Mouse (Mus musculus): ENCODE measurements around the gene Ston1. TPM values are rescaled to one million over a fixed set of nuclear protein-coding genes. Genes with fewer than 3 reads are reported as not detected.

Ston1 gene
- polyA plus RNA-seq, 1 experiment from 2014 or later, result 5.0 TPM

DNA sequence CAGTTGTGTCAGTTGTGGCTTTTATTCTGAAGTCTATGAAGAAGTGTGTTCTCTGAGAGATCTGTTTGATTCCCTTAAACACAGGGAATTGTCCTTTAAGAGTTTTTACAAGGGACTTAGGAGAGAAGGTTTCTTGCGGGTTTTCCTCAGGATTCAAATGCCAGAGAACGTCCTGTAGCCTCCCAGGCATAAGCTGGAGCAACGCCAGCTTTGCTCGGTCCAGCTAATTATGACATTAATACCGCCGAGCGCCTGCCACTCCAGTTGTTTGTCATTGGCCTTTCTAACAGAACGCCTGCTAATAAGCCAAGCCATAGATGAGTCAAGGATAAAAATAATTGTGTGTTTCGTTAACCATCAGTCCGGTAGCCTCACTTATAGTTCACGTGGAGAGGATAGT lies 90.7 kb downstream of the Ston1 start:
- ATAC-seq (replicated peaks; ENCODE audit: insufficient number of reproducible peaks, insufficient read depth, low FRiP score, low read depth), result no peak
- H3K4me1 ChIP-seq (replicated peaks), result no peaks in the 10 kb centered on the region
- H3K9ac ChIP-seq, result no peak overlapping the region
- WGBS, result 64% methylated on average over 11 of the region's 11 CpGs
- H3K4me2 ChIP-seq, result no peak overlapping the region
- H3K9me3 ChIP-seq (replicated peaks), result no peaks in the 10 kb centered on the region
- no peak overlapping the region for H3K4me3 ChIP-seq
- no peaks in the 10 kb centered on the region for H3K27me3 ChIP-seq
- H3K27ac ChIP-seq, result no peak overlapping the region
- H3K36me3 ChIP-seq, result no peaks in the 10 kb centered on the region

DNA sequence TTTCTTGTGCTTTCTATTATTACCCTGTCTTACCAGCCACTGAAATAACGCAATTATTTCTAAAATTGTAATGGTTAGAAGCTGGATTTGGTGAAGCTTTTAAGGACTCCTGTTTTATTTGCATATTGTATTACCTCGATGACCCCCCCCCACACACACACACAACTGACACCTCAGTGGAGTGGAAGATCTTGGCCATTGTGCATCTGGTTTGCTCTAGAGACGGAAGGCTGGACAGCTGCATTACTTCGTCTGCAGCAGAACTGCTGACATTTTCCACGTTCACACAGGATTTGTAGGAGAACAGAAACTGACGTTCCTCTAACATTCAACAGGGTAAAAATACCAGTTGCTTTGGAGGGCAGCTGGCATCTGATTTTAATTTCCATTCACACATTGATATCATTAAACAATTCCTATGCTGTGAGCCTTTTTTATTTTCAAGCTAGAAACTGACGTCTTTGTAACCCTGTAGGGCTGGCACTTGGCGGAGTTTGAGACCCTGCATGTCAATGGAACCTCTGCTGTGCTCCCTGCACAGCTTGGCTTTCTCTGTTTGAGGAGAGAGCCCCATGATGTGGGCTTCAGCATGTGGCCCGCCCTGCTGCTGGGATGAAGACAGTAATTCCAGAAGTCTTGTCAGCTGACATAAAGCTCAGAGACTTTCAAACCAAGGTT lies 99.3 kb downstream of the Ston1 start:
- Histone ChIP-seq H3K9me3 (replicated peaks) (no peaks in the 10 kb centered on the region), H3K4me1 (replicated peaks) (no peaks in the 10 kb centered on the region), H3K4me3 (no peak overlapping the region), H3K9ac (no peak overlapping the region), H3K27me3 (no peaks in the 10 kb centered on the region), H3K36me3 (no peaks in the 10 kb centered on the region), H3K27ac (no peak overlapping the region), H3K4me2 (no peak overlapping the region)
- no peak for ATAC-seq (replicated peaks; ENCODE audit: insufficient number of reproducible peaks, insufficient read depth, low FRiP score, low read depth)
- WGBS, result 53% methylated on average over 9 of the region's 9 CpGs

DNA sequence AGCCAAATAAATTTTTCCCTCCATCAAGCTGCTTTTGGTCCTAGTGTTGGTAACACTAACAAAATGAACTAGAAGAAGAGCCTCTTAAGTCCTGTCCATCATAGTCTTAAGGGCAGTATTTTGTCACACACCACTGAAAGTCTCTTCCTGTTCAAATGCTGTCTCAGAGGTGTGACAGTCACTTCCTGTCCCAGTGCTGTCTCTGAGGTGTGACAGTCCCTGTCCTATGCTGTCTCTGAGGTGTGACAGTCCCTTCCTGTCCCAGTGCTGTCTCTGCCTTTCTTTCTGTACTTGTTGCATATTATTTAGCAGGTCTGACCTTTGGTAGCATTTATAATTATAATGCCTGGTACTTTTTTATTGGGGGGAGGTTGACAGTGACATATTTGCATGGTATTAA lies 103.4 kb downstream of the Ston1 start:
- Histone ChIP-seq H3K36me3 (no peaks in the 10 kb centered on the region), H3K4me3 (no peak overlapping the region), H3K4me1 (replicated peaks) (no peaks in the 10 kb centered on the region), H3K9ac (no peak overlapping the region), H3K9me3 (replicated peaks) (no peaks in the 10 kb centered on the region), H3K27ac (no peak overlapping the region), H3K4me2 (no peak overlapping the region), H3K27me3 (no peaks in the 10 kb centered on the region)
- ATAC-seq (replicated peaks; ENCODE audit: insufficient number of reproducible peaks, insufficient read depth, low FRiP score, low read depth), result no peak

GRCm38 (mm10) chr17:88702345-88702744 lies 104.9 kb downstream of the Ston1 start:
- ATAC-seq (replicated peaks; ENCODE audit: insufficient number of reproducible peaks, insufficient read depth, low FRiP score, low read depth), result no peak
- Histone ChIP-seq H3K9me3 (replicated peaks) (no peaks in the 10 kb centered on the region), H3K4me1 (replicated peaks) (no peaks in the 10 kb centered on the region), H3K4me3 (no peak overlapping the region), H3K36me3 (no peaks in the 10 kb centered on the region), H3K4me2 (no peak overlapping the region), H3K27me3 (no peaks in the 10 kb centered on the region), H3K9ac (no peak overlapping the region), H3K27ac (no peak overlapping the region)
- 33% methylated on average over 6 of the region's 6 CpGs for WGBS

GRCm38 (mm10) chr17:88703112-88703511 lies 105.6 kb downstream of the Ston1 start:
- H3K27ac ChIP-seq, result no peak overlapping the region
- H3K27me3 ChIP-seq, result no peaks in the 10 kb centered on the region
- ATAC-seq (replicated peaks; ENCODE audit: insufficient number of reproducible peaks, insufficient read depth, low FRiP score, low read depth), result no peak
- WGBS, result 53% methylated on average over 4 of the region's 4 CpGs
- H3K9ac ChIP-seq, result no peak overlapping the region
- H3K4me2 ChIP-seq, result no peak overlapping the region
- H3K4me3 ChIP-seq, result no peak overlapping the region
- no peaks in the 10 kb centered on the region for H3K4me1 ChIP-seq (replicated peaks)
- H3K9me3 ChIP-seq (replicated peaks), result no peaks in the 10 kb centered on the region
- no peaks in the 10 kb centered on the region for H3K36me3 ChIP-seq

DNA sequence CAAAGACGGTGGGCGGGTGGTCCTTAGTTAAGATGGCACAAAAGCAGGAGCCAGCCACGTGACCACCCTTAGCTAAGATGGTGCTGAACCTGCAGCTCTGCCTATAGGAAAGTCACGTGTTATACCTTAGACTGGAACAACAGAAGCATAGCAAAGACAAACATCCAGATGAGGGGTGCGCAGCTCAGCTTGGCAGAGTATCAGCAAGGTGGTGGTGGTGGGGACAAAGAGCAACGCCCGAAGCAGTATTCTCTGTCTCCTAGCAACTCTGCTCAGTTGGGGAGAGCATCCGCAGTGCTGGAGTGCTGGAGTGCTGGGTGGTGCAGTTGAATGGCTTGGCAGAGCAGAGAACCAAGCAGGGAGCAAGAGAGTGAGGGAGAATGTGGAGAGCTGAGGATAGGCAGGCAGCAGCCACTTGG lies 108.8 kb downstream of the Ston1 start:
- H3K4me1 ChIP-seq (replicated peaks), result no peaks in the 10 kb centered on the region
- no peak overlapping the region for H3K27ac ChIP-seq
- no peak overlapping the region for H3K4me3 ChIP-seq
- H3K27me3 ChIP-seq, result no peaks in the 10 kb centered on the region
- 53% methylated on average over 8 of the region's 8 CpGs for WGBS
- no peak for ATAC-seq (replicated peaks; ENCODE audit: insufficient number of reproducible peaks, insufficient read depth, low FRiP score, low read depth)
- no peak overlapping the region for H3K9ac ChIP-seq
- no peak overlapping the region for H3K4me2 ChIP-seq
- H3K36me3 ChIP-seq, result no peaks in the 10 kb centered on the region
- no peaks in the 10 kb centered on the region for H3K9me3 ChIP-seq (replicated peaks)

Other genes starting within 250 kb of the Ston1 start
- 7.5 and 8.8 TPM in 2 replicates for gene Foxn2, start 157.0 kb upstream of the Ston1 start, polyA plus RNA-seq (2015; fragmentation: Nextera tagmentation; extraction: Ambion mirVana)
- 8.7 and 13.0 TPM in 2 replicates for gene Ppp1r21, start 67.6 kb upstream of the Ston1 start, polyA plus RNA-seq (2015; fragmentation: Nextera tagmentation; extraction: Ambion mirVana)
- gene Gtf2a1l, start 71.0 kb downstream of the Ston1 start, polyA plus RNA-seq (2015; fragmentation: Nextera tagmentation; extraction: Ambion mirVana), result 0.08 and 0.09 TPM in 2 replicates
- not detected in 2 replicates for gene Lhcgr, start 194.3 kb downstream of the Ston1 start, polyA plus RNA-seq (2015; fragmentation: Nextera tagmentation; extraction: Ambion mirVana)